Mouse (Mus musculus): ENCODE measurements around the gene Preb. TPM values are rescaled to one million over a fixed set of nuclear protein-coding genes. Genes with fewer than 3 reads are reported as not detected.

Gene Preb
- total RNA-seq, 1 experiment, result 94.2 TPM

GRCm38 (mm10) chr5:30909300-30909659 is 50.9 kb downstream of the Preb start:
- Histone ChIP-seq H3K4me1 (ENCODE audit: control insufficient read depth in 2 of 2, insufficient read depth in 2 of 2, low read length in 2 of 2, poor library complexity in 1 of 2) (peaks cover 7 to 18% of the 10 kb centered on the region in 2 experiments; a peak in 3 of 4 replicates), H3K9me3 (ENCODE audit: control insufficient read depth, insufficient read depth, low read depth, low read length) (no peaks in the 10 kb centered on the region), H3K36me3 (ENCODE audit: control insufficient read depth, insufficient read depth, low read length, poor library complexity, severe bottlenecking) (peaks cover 14% of the 10 kb centered on the region), H3K4me3 (ENCODE audit: insufficient read depth in 1 of 2, low read depth in 1 of 2, low read length in 2 of 2, poor library complexity in 1 of 2, severe bottlenecking in 1 of 2) (no peak overlapping the region), H3K9ac (ENCODE audit: insufficient read depth, low read depth, low read length, poor library complexity, severe bottlenecking) (no peak overlapping the region), H3K27ac (ENCODE audit: insufficient read depth, low read depth, low read length, poor library complexity, severe bottlenecking) (no peak overlapping the region)
- TF ChIP-seq HCFC1 (IDR thresholded peaks at IDR 0.05; ENCODE audit: borderline replicate concordance, insufficient read depth, low read length), result no peak
- TF ChIP-seq ZC3H11A (IDR thresholded peaks at IDR 0.05; ENCODE audit: borderline replicate concordance, low read depth, low read length), result no peak
- no peak for TF ChIP-seq MAFK (IDR thresholded peaks at IDR 0.05; ENCODE audit: insufficient read depth, low read depth, low read length)
- TF ChIP-seq CHD2 (IDR thresholded peaks at IDR 0.05; ENCODE audit: low read depth, low read length), result no peak
- no peak for TF ChIP-seq ZNF384 (IDR thresholded peaks at IDR 0.05; ENCODE audit: low read depth, low read length)
- DNase-seq (ENCODE audit: low read depth, low spot score), result no peak
- in situ Hi-C loops (cut with MboI; ENCODE audit: low sequenced_read_pairs in 2 of 2, unreplicated experiment in 2 of 2), result no loop called here

GRCm38 (mm10) chr5:30908426-30909299 is 51.5 kb downstream of the Preb start:
- peaks cover 17% of the 10 kb centered on the region for H3K36me3 ChIP-seq (ENCODE audit: control insufficient read depth, insufficient read depth, low read length, poor library complexity, severe bottlenecking)
- H3K27ac ChIP-seq (ENCODE audit: insufficient read depth, low read depth, low read length, poor library complexity, severe bottlenecking), result no peak overlapping the region
- no peak for DNase-seq (ENCODE audit: low read depth, low spot score)
- in situ Hi-C loops (cut with MboI; ENCODE audit: low sequenced_read_pairs in 2 of 2, unreplicated experiment in 2 of 2), result no loop called here
- peak overlapping the region; percentile 61; the same call in 1 of the 2 replicates for H3K9ac ChIP-seq (ENCODE audit: insufficient read depth, low read depth, low read length, poor library complexity, severe bottlenecking)
- H3K4me3 ChIP-seq (ENCODE audit: insufficient read depth in 1 of 2, low read depth in 1 of 2, low read length in 2 of 2, poor library complexity in 1 of 2, severe bottlenecking in 1 of 2), result peak overlapping the region; percentile 62 to 71; a peak in 3 of 4 replicates
- no peaks in the 10 kb centered on the region for H3K9me3 ChIP-seq (ENCODE audit: control insufficient read depth, insufficient read depth, low read depth, low read length)
- TF ChIP-seq CHD2 (IDR thresholded peaks at IDR 0.05; ENCODE audit: low read depth, low read length) (no peak), MAFK (IDR thresholded peaks at IDR 0.05; ENCODE audit: insufficient read depth, low read depth, low read length) (no peak), ZC3H11A (IDR thresholded peaks at IDR 0.05; ENCODE audit: borderline replicate concordance, low read depth, low read length) (no peak)
- peaks cover 7 to 18% of the 10 kb centered on the region in 2 experiments; a peak in 3 of 4 replicates for H3K4me1 ChIP-seq (ENCODE audit: control insufficient read depth in 2 of 2, insufficient read depth in 2 of 2, low read length in 2 of 2, poor library complexity in 1 of 2)

- H3K4me3 ChIP-seq (ENCODE audit: insufficient read depth in 1 of 2, low read depth in 1 of 2, low read length in 2 of 2, poor library complexity in 1 of 2, severe bottlenecking in 1 of 2), result peak within 1 kb of the TSS; percentile 71 to 87
- H3K27ac ChIP-seq (ENCODE audit: insufficient read depth, low read depth, low read length, poor library complexity, severe bottlenecking), result peak within 1 kb of the TSS; percentile 42
- H3K36me3 ChIP-seq (ENCODE audit: control insufficient read depth, insufficient read depth, low read length, poor library complexity, severe bottlenecking), result peaks cover 17% of the 10 kb centered on the region
- H3K9me3 ChIP-seq (ENCODE audit: control insufficient read depth, insufficient read depth, low read depth, low read length), result no peaks in the 10 kb centered on the region
- TF ChIP-seq ZC3H11A (IDR thresholded peaks at IDR 0.05; ENCODE audit: borderline replicate concordance, low read depth, low read length), result no peak
- TF ChIP-seq HCFC1 (IDR thresholded peaks at IDR 0.05; ENCODE audit: borderline replicate concordance, insufficient read depth, low read length), result peak; percentile 78; the same call in 1 of the 2 replicates
- peak; percentile 93 for DNase-seq (ENCODE audit: low read depth, low spot score)
- in situ Hi-C loops (cut with MboI; ENCODE audit: low sequenced_read_pairs in 2 of 2, unreplicated experiment in 2 of 2), result no loop called here
- H3K9ac ChIP-seq (ENCODE audit: insufficient read depth, low read depth, low read length, poor library complexity, severe bottlenecking), result peak within 1 kb of the TSS; percentile 94
- peaks cover 4 to 11% of the 10 kb centered on the region in 2 experiments; a peak in 3 of 4 replicates for H3K4me1 ChIP-seq (ENCODE audit: control insufficient read depth in 2 of 2, insufficient read depth in 2 of 2, low read length in 2 of 2, poor library complexity in 1 of 2)
Measured at GRCm38 (mm10) chr5:30907413-30908059, 52.6 kb downstream of the Preb start, which contains the start of gene Ost4. Ost4 (minus strand) TSS chr5:30907788.

- H3K9ac ChIP-seq (ENCODE audit: insufficient read depth, low read depth, low read length, poor library complexity, severe bottlenecking), result no peak overlapping the region
- H3K27ac ChIP-seq (ENCODE audit: insufficient read depth, low read depth, low read length, poor library complexity, severe bottlenecking), result no peak overlapping the region
- no peak for DNase-seq (ENCODE audit: low read depth, low spot score)
- H3K4me3 ChIP-seq (ENCODE audit: insufficient read depth in 1 of 2, low read depth in 1 of 2, low read length in 2 of 2, poor library complexity in 1 of 2, severe bottlenecking in 1 of 2), result no peak overlapping the region
- in situ Hi-C loops (cut with MboI; ENCODE audit: low sequenced_read_pairs in 2 of 2, unreplicated experiment in 2 of 2), result no loop called here
- H3K9me3 ChIP-seq (ENCODE audit: control insufficient read depth, insufficient read depth, low read depth, low read length), result no peaks in the 10 kb centered on the region
- TF ChIP-seq ZNF384 (IDR thresholded peaks at IDR 0.05; ENCODE audit: low read depth, low read length) (no peak), HCFC1 (IDR thresholded peaks at IDR 0.05; ENCODE audit: borderline replicate concordance, insufficient read depth, low read length) (no peak)
- H3K4me1 ChIP-seq (ENCODE audit: control insufficient read depth in 2 of 2, insufficient read depth in 2 of 2, low read length in 2 of 2, poor library complexity in 1 of 2), result peaks cover 4 to 8% of the 10 kb centered on the region in 2 experiments
- peaks cover 19% of the 10 kb centered on the region for H3K36me3 ChIP-seq (ENCODE audit: control insufficient read depth, insufficient read depth, low read length, poor library complexity, severe bottlenecking)
Measured at GRCm38 (mm10) chr5:30901860-30902259, 58.3 kb downstream of the Preb start.

Other genes with a start within 250 kb of the Preb start
- 5.3 and 12.4 TPM in 2 replicates for gene Dpysl5, start 248.8 kb downstream of the Preb start, total RNA-seq (2012; rRNA removed)
- 2.3 and 3.8 TPM in 2 replicates for gene Mapre3, start 145.7 kb downstream of the Preb start, total RNA-seq (2012; rRNA removed)
- 66.9 and 90.3 TPM in 2 replicates for gene Tmem214, start 92.3 kb downstream of the Preb start, total RNA-seq (2012; rRNA removed)
- gene Agbl5, start 71.7 kb downstream of the Preb start, total RNA-seq (2012; rRNA removed), result 17.0 and 19.7 TPM in 2 replicates
- gene Ost4, start 52.6 kb downstream of the Preb start, total RNA-seq (2012; rRNA removed), result 203 and 229 TPM in 2 replicates
- 14.3 and 16.6 TPM in 2 replicates for gene Emilin1, start 47.0 kb downstream of the Preb start, total RNA-seq (2012; rRNA removed)
- 14.9 and 21.2 TPM in 2 replicates for gene Khk, start 38.9 kb downstream of the Preb start, total RNA-seq (2012; rRNA removed)
- 14.7 and 21.5 TPM in 2 replicates for gene Cgref1, start 14.8 kb downstream of the Preb start, total RNA-seq (2012; rRNA removed)
- 0.05 and 0.27 TPM in 2 replicates for gene Tcf23, start 8.3 kb upstream of the Preb start, total RNA-seq (2012; rRNA removed)
- 53.7 and 64.5 TPM in 2 replicates for gene Atraid, start 88.0 kb upstream of the Preb start, total RNA-seq (2012; rRNA removed)
- 44.1 and 51.3 TPM in 2 replicates for gene Slc5a6, start 88.6 kb upstream of the Preb start, total RNA-seq (2012; rRNA removed)
- gene Cad, start 94.4 kb upstream of the Preb start, total RNA-seq (2012; rRNA removed), result 154 and 258 TPM in 2 replicates
- 0.37 and 0.67 TPM in 2 replicates for gene Dnajc5g, start 145.9 kb upstream of the Preb start, total RNA-seq (2012; rRNA removed)
- gene Slc30a3, start 147.9 kb upstream of the Preb start, total RNA-seq (2012; rRNA removed), result 1.5 and 2.5 TPM in 2 replicates
- 1.3 and 2.3 TPM in 2 replicates for gene Trim54, start 156.4 kb upstream of the Preb start, total RNA-seq (2012; rRNA removed)
- gene Ucn, start 178.5 kb upstream of the Preb start, total RNA-seq (2012; rRNA removed), result not detected in 2 replicates
- 43.1 and 45.7 TPM in 2 replicates for gene Mpv17, start 193.9 kb upstream of the Preb start, total RNA-seq (2012; rRNA removed)
- 3.1 and 6.3 TPM in 2 replicates for gene Gm29609, start 219.6 kb upstream of the Preb start, total RNA-seq (2012; rRNA removed)
- 73.8 and 83.8 TPM in 2 replicates for gene Gtf3c2, start 219.8 kb upstream of the Preb start, total RNA-seq (2012; rRNA removed)
- gene Snx17, start 232.9 kb upstream of the Preb start, total RNA-seq (2012; rRNA removed), result 72.0 and 76.5 TPM in 2 replicates
- gene Eif2b4, start 233.1 kb upstream of the Preb start, total RNA-seq (2012; rRNA removed), result 74.5 and 76.8 TPM in 2 replicates
- 15.2 and 18.5 TPM in 2 replicates for gene Zfp513, start 241.9 kb upstream of the Preb start, total RNA-seq (2012; rRNA removed)

Measured in ES-E14 (cell line).